Mouse (Mus musculus) liver, postnatal 0 days (tissue): ENCODE measurements around the gene Sstr4. TPM values are rescaled to one million over a fixed set of nuclear protein-coding genes. Genes with fewer than 3 reads are reported as not detected.

Experiments used
- ATAC-seq: fragments of 200-750 bp; cut with Nextera tagmentation; 2 replicates; pipeline ENCODE4 v1.8.0; 2017; ENCODE audit warnings: mild to moderate bottlenecking, moderate library complexity
- DNase-seq: peaks from one replicate; pipeline ENCODE4 v3.0.0-alpha.2; 2016
- H3K27ac ChIP-seq: fragments of 300-500 bp; sonication (generic); 2 replicates; pipeline ENCODE4 v1.5.1; 2014; ENCODE audit warnings: antibody characterized with exemption, moderate library complexity, mild to moderate bottlenecking, low read depth
- H3K27me3 ChIP-seq: fragments of 300-500 bp; sonication (generic); 2 replicates; pipeline ENCODE4 v1.6.1; 2014; ENCODE audit warnings: low read length, control low read depth, mixed read lengths; ENCODE audit not compliant: insufficient read depth
- H3K36me3 ChIP-seq: fragments of 300-500 bp; sonication (generic); replicated peaks from 2 replicates; pipeline ENCODE4 v1.6.1; 2014; ENCODE audit warnings: mild to moderate bottlenecking, control low read depth, low read length, moderate library complexity, mixed read lengths; ENCODE audit not compliant: insufficient read depth
- H3K4me1 ChIP-seq: fragments of 300-500 bp; sonication (generic); 2 replicates; pipeline ENCODE4 v1.6.1; 2014; ENCODE audit warnings: antibody characterized with exemption, mild to moderate bottlenecking, control low read depth; ENCODE audit not compliant: insufficient read depth
- H3K4me2 ChIP-seq: fragments of 300-500 bp; sonication (generic); 2 replicates; pipeline ENCODE4 v1.6.1; 2014; ENCODE audit warnings: low read depth, mild to moderate bottlenecking, low read length, moderate library complexity, mixed read lengths
- H3K4me3 ChIP-seq: fragments of 300-500 bp; sonication (generic); 2 replicates; pipeline ENCODE4 v1.5.1; 2014; ENCODE audit warnings: low read depth, low read length
- H3K9ac ChIP-seq: fragments of 300-500 bp; sonication (generic); replicated peaks from 2 replicates; pipeline ENCODE4 v1.6.1; 2014; ENCODE audit warnings: mild to moderate bottlenecking, moderate library complexity
- H3K9me3 ChIP-seq: fragments of 300-500 bp; sonication (generic); 2 replicates; pipeline ENCODE4 v1.6.1; 2016; ENCODE audit warnings: mild to moderate bottlenecking, control low read depth, low read length, mixed read lengths
- CTCF ChIP-seq: sonication (generic); IDR thresholded peaks from 2 replicates; pipeline ENCODE4 v1.5.1; 2016; ENCODE audit warnings: antibody characterized with exemption, low read depth
- EP300 ChIP-seq: IDR thresholded peaks from 2 replicates; pipeline ENCODE4 v1.6.1; 2016; ENCODE audit warnings: antibody characterized with exemption, low read depth, mild to moderate bottlenecking
- WGBS: fragments of 180-500 bp; shearing (Covaris S2); extraction: QIAGEN DNeasy Blood & Tissue Kit; methylation state at CpG from one replicate; pipeline ENCODE4 v1.1.7; 2014; ENCODE audit not compliant: insufficient replicate concordance; 5-methylcytosine and 5-hydroxymethylcytosine counted together
- polyA plus RNA-seq: library from polyadenylated mRNA; unstranded; fragments of >200 nt; fragmentation: Nextera tagmentation; extraction: Ambion mirVana; gene quantifications from 2 replicates; pipeline ENCODE4 v1.2.1, GENCODE M21; 2015

The Sstr4 gene
- polyA plus RNA-seq, 1 experiment from 2014 or later = not detected

DNA sequence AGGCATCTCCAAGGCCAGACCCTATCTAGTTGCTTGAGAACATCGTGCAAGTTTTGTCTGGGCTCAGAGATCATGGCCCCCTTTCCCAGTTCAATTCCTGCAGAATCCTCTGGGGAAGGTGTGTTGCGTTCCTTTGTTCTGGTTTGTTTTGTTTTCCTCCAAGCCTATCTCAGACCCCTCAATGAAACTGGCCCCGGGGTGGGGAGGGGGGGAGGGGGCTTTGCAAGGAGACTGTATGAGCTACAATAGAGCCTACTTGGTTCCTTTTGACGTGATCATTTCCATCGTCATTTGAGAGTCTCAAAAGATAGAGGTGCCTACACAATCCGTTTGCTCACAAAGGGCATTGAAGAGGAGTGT, 13.6 kb downstream of the Sstr4 start:
- WGBS = 9% methylated on average over 6 of the region's 6 CpGs
- H3K4me2 ChIP-seq = peak overlapping the region; percentile 68
- no peaks in the 10 kb centered on the region for H3K9me3 ChIP-seq
- peaks cover 22% of the 10 kb centered on the region for H3K27me3 ChIP-seq
- peak overlapping the region; percentile 76; the same call in 1 of the 2 replicates for H3K27ac ChIP-seq
- no peak for DNase-seq
- peaks cover 11% of the 10 kb centered on the region; the same call in 1 of the 2 replicates for H3K4me1 ChIP-seq
- H3K4me3 ChIP-seq = peak overlapping the region; percentile 53; the same call in 1 of the 2 replicates
- no peak overlapping the region for H3K9ac ChIP-seq
- no peak for ATAC-seq
- no peak for TF ChIP-seq CTCF
- no peak for TF ChIP-seq EP300
- no peaks in the 10 kb centered on the region for H3K36me3 ChIP-seq

DNA sequence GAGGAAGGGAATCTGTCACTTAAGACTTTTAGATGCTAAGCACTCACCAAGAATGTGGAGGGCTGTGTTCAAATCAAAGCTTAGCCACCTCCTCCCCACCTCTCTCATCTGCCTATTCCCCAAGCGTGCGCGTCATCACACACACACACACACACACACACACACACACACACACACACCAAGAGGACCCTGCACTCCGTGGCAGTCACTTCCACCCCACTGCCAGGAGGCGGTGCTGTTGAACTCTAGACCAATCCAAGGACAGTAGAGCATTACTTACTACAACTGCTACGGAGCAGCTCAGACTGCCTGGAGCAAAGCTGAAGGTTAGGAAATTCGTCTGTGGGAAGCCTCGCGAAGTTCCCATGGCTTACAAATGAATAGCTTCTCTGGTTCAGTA, 14.0 kb downstream of the Sstr4 start:
- no peak overlapping the region for H3K27ac ChIP-seq
- no peak overlapping the region for H3K4me3 ChIP-seq
- ATAC-seq (peak; percentile 72), DNase-seq (peak; percentile 82)
- TF ChIP-seq EP300 (no peak), CTCF (peak; percentile 93)
- no peaks in the 10 kb centered on the region for H3K9me3 ChIP-seq
- H3K9ac ChIP-seq = no peak overlapping the region
- H3K4me1 ChIP-seq = peaks cover 11% of the 10 kb centered on the region; the same call in 1 of the 2 replicates
- 6% methylated on average over 9 of the region's 9 CpGs for WGBS
- no peaks in the 10 kb centered on the region for H3K36me3 ChIP-seq
- H3K4me2 ChIP-seq = no peak overlapping the region
- H3K27me3 ChIP-seq = peaks cover 22% of the 10 kb centered on the region

GRCm38 (mm10) chr2:148409821-148410220, 14.7 kb downstream of the Sstr4 start:
- H3K27me3 ChIP-seq = peaks cover 22% of the 10 kb centered on the region
- 65% methylated on average over 1 of the region's 1 CpGs for WGBS

GRCm38 (mm10) chr2:148419151-148419550, 24.0 kb downstream of the Sstr4 start:
- no peak for TF ChIP-seq EP300
- Histone ChIP-seq H3K4me1 (no peaks in the 10 kb centered on the region), H3K9ac (no peak overlapping the region), H3K27ac (no peak overlapping the region), H3K36me3 (no peaks in the 10 kb centered on the region), H3K27me3 (no peaks in the 10 kb centered on the region), H3K4me3 (no peak overlapping the region), H3K9me3 (no peaks in the 10 kb centered on the region), H3K4me2 (no peak overlapping the region)
- no peak for ATAC-seq
- no peak for DNase-seq
- 66% methylated on average over 3 of the region's 3 CpGs for WGBS

More at GRCm38 (mm10) chr2:148409821-148410220, 14.7 kb downstream of the Sstr4 start:
- Histone ChIP-seq H3K27ac (no peak overlapping the region), H3K4me2 (no peak overlapping the region), H3K9ac (no peak overlapping the region), H3K9me3 (no peaks in the 10 kb centered on the region), H3K4me1 (peaks cover 11% of the 10 kb centered on the region; the same call in 1 of the 2 replicates), H3K36me3 (no peaks in the 10 kb centered on the region), H3K4me3 (no peak overlapping the region)
- TF ChIP-seq EP300 (no peak), CTCF (no peak)
- DNase-seq = no peak
- ATAC-seq = no peak

- Histone ChIP-seq H3K27ac (no peak overlapping the region), H3K36me3 (no peaks in the 10 kb centered on the region), H3K4me3 (no peak overlapping the region), H3K4me2 (no peak overlapping the region), H3K9ac (no peak overlapping the region), H3K4me1 (no peaks in the 10 kb centered on the region), H3K27me3 (no peaks in the 10 kb centered on the region), H3K9me3 (no peaks in the 10 kb centered on the region)
- TF ChIP-seq CTCF (no peak), EP300 (no peak)
- 78% methylated on average over 2 of the region's 2 CpGs for WGBS
- ATAC-seq (no peak), DNase-seq (no peak)
Observed at GRCm38 (mm10) chr2:148419776-148420175, 24.6 kb downstream of the Sstr4 start.

DNA sequence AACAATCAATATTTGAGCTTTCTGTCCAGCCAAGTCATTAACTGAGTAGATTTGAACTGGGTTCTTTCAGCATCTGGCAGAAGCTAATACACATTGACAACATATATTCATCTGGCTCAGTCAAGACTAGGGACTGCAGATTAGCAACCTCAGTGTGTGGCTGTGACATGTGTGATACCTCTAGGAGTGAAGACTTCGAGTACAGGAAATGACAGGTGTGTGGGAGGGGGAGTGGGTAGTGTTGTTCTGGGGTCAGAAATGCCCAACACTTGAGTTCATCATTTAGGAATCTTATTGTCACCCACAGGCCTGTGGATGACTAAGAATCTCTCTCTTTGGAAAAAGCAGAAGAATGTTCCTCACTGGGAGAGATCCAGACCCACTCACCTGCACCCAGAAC, 26.0 kb downstream of the Sstr4 start:
- H3K36me3 ChIP-seq = no peaks in the 10 kb centered on the region
- no peak for DNase-seq
- no peak overlapping the region for H3K9ac ChIP-seq
- no peak overlapping the region for H3K4me3 ChIP-seq
- no peaks in the 10 kb centered on the region for H3K9me3 ChIP-seq
- WGBS = 23% methylated on average over 1 of the region's 1 CpGs
- no peaks in the 10 kb centered on the region for H3K27me3 ChIP-seq
- H3K27ac ChIP-seq = peak overlapping the region; percentile 34; the same call in 1 of the 2 replicates
- no peak for ATAC-seq
- no peaks in the 10 kb centered on the region for H3K4me1 ChIP-seq
- no peak for TF ChIP-seq EP300
- TF ChIP-seq CTCF = no peak
- H3K4me2 ChIP-seq = no peak overlapping the region

- ATAC-seq (no peak), DNase-seq (no peak)
- H3K27ac ChIP-seq = peak overlapping the region; percentile 34; the same call in 1 of the 2 replicates
- no peak for TF ChIP-seq EP300
- TF ChIP-seq CTCF = no peak
- no peak overlapping the region for H3K4me2 ChIP-seq
- 64% methylated on average over 1 of the region's 1 CpGs for WGBS
- no peaks in the 10 kb centered on the region for H3K27me3 ChIP-seq
- H3K9ac ChIP-seq = no peak overlapping the region
- H3K4me3 ChIP-seq = no peak overlapping the region
- H3K36me3 ChIP-seq = no peaks in the 10 kb centered on the region
- no peaks in the 10 kb centered on the region for H3K9me3 ChIP-seq
- no peaks in the 10 kb centered on the region; the same call in 1 of the 2 replicates for H3K4me1 ChIP-seq
Observed at GRCm38 (mm10) chr2:148421706-148422105, 26.6 kb downstream of the Sstr4 start.
